Mouse (Mus musculus): ENCODE measurements around the gene Smad3. TPM values are rescaled to one million over a fixed set of nuclear protein-coding genes. Genes with fewer than 3 reads are reported as not detected.

Smad3 gene
- polyA plus RNA-seq, 1 experiment = 6.1 TPM

DNA sequence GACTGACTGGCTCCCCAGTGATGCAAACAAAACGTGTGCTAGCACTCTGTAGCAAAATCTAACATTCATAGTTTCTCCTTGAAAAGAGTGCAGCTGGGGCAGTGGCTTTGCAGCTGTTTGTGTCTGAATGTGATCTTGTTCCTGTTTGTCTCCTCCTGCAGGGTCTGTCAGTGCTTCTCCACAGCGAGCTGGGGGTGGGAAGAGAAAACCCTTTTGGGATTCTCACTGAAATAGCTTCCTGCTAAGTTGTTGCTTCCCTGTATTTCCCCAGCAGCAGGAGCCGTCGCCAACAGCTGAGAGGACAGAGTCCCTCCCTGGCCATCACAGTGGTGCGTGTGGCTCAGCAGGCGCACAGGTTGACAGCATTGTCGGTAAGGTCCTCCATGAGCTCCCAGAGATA, 121.7 kb downstream of the Smad3 start:
- no peaks in the 10 kb centered on the region for H3K27me3 ChIP-seq (ENCODE audit: control insufficient read depth, insufficient read depth, low read length)
- no peak for TF ChIP-seq CTCF (IDR thresholded peaks at IDR 0.05; ENCODE audit: control insufficient read depth, insufficient read depth, insufficient replicate concordance, low read depth, low read length)
- TF ChIP-seq POLR2A (IDR thresholded peaks at IDR 0.05; ENCODE audit: control insufficient read depth, low read depth, low read length) = no peak
- H3K36me3 ChIP-seq (ENCODE audit: control insufficient read depth, insufficient read depth, low read length) = peaks cover 4% of the 10 kb centered on the region
- H3K27ac ChIP-seq (ENCODE audit: control insufficient read depth, insufficient read depth, low read depth, low read length) = no peak overlapping the region
- no peak overlapping the region for H3K4me3 ChIP-seq (ENCODE audit: control insufficient read depth, low read depth, low read length)
- no peaks in the 10 kb centered on the region for H3K4me1 ChIP-seq (ENCODE audit: control insufficient read depth, insufficient read depth, low read length)

DNA sequence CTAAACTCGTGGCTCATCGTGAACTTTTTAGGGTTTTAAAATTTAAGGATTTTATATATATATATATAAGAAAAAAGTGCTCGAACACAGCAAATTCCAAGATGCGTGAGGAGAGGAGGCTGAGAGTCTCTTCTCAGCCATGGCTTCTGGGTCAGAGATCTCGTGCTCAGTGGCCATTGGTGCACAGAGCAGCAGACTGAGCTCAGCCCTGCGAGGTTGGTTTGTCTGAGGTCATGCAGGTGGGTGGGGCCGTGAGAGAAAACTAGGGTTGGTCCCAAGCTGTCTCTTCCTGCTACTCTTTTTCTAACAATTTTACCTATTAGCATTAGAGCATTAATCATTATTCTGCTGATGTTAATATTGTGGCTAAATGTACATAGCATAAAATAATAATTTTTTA, 124.5 kb downstream of the Smad3 start:
- Histone ChIP-seq H3K4me3 (ENCODE audit: control insufficient read depth, low read depth, low read length) (no peak overlapping the region), H3K27ac (ENCODE audit: control insufficient read depth, insufficient read depth, low read depth, low read length) (no peak overlapping the region), H3K36me3 (ENCODE audit: control insufficient read depth, insufficient read depth, low read length) (no peaks in the 10 kb centered on the region; the same call in 1 of the 2 replicates), H3K27me3 (ENCODE audit: control insufficient read depth, insufficient read depth, low read length) (no peaks in the 10 kb centered on the region), H3K4me1 (ENCODE audit: control insufficient read depth, insufficient read depth, low read length) (no peaks in the 10 kb centered on the region)
- no peak for TF ChIP-seq POLR2A (IDR thresholded peaks at IDR 0.05; ENCODE audit: control insufficient read depth, low read depth, low read length)
- no peak for TF ChIP-seq CTCF (IDR thresholded peaks at IDR 0.05; ENCODE audit: control insufficient read depth, insufficient read depth, insufficient replicate concordance, low read depth, low read length)

DNA sequence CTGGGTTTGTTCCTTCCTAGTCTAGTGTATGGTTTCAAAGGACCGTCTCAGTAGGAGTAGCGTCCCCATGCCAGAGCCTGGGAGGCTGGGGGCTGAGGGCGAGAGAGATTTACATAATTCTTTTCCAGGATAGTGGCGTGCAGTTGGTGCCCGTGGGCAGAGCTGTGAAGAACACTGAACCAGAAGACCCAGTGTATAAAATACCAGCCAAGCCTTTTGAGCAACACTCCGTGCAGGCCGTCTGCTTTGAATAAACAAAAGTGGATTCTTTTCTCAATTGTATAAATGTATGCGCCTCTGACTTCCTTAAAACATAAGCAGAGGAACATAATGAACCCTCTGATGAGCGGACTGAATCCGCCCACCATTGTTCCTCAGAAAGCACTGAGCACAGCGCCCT, 124.9 kb downstream of the Smad3 start:
- no peak overlapping the region for H3K27ac ChIP-seq (ENCODE audit: control insufficient read depth, insufficient read depth, low read depth, low read length)
- TF ChIP-seq POLR2A (IDR thresholded peaks at IDR 0.05; ENCODE audit: control insufficient read depth, low read depth, low read length) (no peak), CTCF (IDR thresholded peaks at IDR 0.05; ENCODE audit: control insufficient read depth, insufficient read depth, insufficient replicate concordance, low read depth, low read length) (no peak)
- no peaks in the 10 kb centered on the region for H3K27me3 ChIP-seq (ENCODE audit: control insufficient read depth, insufficient read depth, low read length)
- H3K4me3 ChIP-seq (ENCODE audit: control insufficient read depth, low read depth, low read length) = no peak overlapping the region
- no peaks in the 10 kb centered on the region; the same call in 1 of the 2 replicates for H3K36me3 ChIP-seq (ENCODE audit: control insufficient read depth, insufficient read depth, low read length)
- no peaks in the 10 kb centered on the region for H3K4me1 ChIP-seq (ENCODE audit: control insufficient read depth, insufficient read depth, low read length)

DNA sequence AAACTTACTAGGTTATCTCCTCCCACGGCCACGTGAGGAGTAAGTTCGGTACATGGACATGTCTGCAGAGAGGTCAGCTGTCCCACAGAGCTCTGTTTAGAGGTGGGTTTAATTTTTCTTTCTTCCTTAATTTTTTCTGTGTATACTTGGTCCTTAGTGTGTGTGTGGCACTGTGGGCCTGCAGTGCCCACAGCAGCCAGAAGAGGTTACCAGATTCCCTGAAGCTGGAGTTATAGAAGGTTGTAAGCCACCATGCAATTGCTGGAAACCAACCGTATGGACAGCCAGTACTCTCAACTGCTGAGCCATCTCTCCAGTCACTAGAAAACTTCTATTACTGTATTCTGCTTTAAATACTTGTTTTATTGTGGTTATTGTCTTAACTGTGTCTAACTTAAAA, 125.7 kb downstream of the Smad3 start:
- no peaks in the 10 kb centered on the region; the same call in 1 of the 2 replicates for H3K36me3 ChIP-seq (ENCODE audit: control insufficient read depth, insufficient read depth, low read length)
- TF ChIP-seq POLR2A (IDR thresholded peaks at IDR 0.05; ENCODE audit: control insufficient read depth, low read depth, low read length) = no peak
- TF ChIP-seq CTCF (IDR thresholded peaks at IDR 0.05; ENCODE audit: control insufficient read depth, insufficient read depth, insufficient replicate concordance, low read depth, low read length) = no peak

DNA sequence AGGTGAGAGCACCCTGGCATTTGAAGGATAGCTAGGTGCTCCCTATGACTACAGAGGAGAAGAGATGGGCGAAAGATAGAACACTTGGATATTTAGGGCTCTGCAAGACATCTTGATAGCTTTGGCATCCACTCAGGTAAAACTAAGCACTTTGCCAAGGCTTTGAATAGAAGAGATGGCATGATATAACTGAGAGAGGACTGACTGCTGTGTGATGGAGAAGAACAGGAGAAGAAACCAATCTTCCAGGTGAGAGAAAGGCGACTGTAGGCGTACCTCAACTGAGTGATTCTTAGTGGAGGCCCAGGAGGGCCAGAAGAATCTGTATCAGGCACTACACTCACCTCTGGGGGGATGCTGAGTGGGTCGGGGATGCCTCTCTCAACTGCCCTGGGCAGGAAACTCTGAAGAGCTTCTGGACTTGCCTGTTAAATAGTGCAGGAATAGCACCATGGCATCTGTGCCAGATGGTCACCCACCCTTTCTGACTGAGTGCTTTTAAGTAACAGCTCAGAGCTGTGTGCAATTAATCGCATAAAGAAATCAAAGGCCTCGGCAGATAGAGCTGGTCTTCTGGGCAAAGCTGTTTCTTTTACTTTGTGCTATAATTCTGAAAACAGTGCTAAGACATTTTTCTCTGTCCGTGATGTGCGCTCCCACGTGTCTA, 132.6 kb downstream of the Smad3 start:
- TF ChIP-seq CTCF (IDR thresholded peaks at IDR 0.05; ENCODE audit: control insufficient read depth, insufficient read depth, insufficient replicate concordance, low read depth, low read length) (no peak), POLR2A (IDR thresholded peaks at IDR 0.05; ENCODE audit: control insufficient read depth, low read depth, low read length) (no peak)
- no peak overlapping the region for H3K4me3 ChIP-seq (ENCODE audit: control insufficient read depth, low read depth, low read length)
- no peaks in the 10 kb centered on the region for H3K4me1 ChIP-seq (ENCODE audit: control insufficient read depth, insufficient read depth, low read length)
- H3K36me3 ChIP-seq (ENCODE audit: control insufficient read depth, insufficient read depth, low read length) = peaks cover 2% of the 10 kb centered on the region; the same call in 1 of the 2 replicates
- no peak overlapping the region for H3K27ac ChIP-seq (ENCODE audit: control insufficient read depth, insufficient read depth, low read depth, low read length)
- H3K27me3 ChIP-seq (ENCODE audit: control insufficient read depth, insufficient read depth, low read length) = no peaks in the 10 kb centered on the region

More for the DNA sequence above, 125.7 kb downstream of the Smad3 start:
- Histone ChIP-seq H3K27me3 (ENCODE audit: control insufficient read depth, insufficient read depth, low read length) (no peaks in the 10 kb centered on the region), H3K4me1 (ENCODE audit: control insufficient read depth, insufficient read depth, low read length) (no peaks in the 10 kb centered on the region), H3K4me3 (ENCODE audit: control insufficient read depth, low read depth, low read length) (no peak overlapping the region), H3K27ac (ENCODE audit: control insufficient read depth, insufficient read depth, low read depth, low read length) (no peak overlapping the region)

DNA sequence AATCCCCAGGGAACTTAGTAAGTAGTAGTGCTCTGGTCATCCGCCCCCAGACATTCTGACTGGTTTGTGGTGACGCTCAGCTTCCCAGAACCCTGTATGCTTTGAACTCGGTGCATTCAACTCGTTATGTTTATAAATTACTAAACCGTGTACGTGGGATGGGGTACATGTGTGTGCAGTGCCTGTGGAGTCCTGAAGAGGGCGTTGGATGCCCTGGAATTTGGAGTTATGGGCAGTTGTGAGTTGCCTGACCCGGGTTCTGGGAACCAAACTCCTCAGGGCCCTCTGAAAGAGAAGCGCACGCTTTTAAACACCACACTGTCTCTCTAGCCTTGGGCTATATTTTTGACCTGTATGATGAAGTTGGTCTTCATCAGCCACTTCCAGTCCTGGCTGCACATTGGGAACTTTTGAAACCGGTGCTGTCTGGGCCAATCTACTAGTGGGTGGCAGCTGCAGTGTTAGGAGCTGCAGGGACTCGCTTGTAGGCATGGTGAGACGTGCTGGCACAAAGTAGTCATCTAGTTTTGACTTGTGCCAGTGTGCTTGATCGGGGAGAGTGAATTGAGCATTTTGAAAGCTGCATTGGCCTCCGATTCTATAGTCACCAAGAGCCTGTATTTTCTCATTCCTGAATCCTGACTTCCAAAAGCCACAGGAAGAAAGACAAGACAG, 133.8 kb downstream of the Smad3 start:
- no peak for TF ChIP-seq POLR2A (IDR thresholded peaks at IDR 0.05; ENCODE audit: control insufficient read depth, low read depth, low read length)
- no peak for TF ChIP-seq CTCF (IDR thresholded peaks at IDR 0.05; ENCODE audit: control insufficient read depth, insufficient read depth, insufficient replicate concordance, low read depth, low read length)
- no peaks in the 10 kb centered on the region for H3K4me1 ChIP-seq (ENCODE audit: control insufficient read depth, insufficient read depth, low read length)
- H3K4me3 ChIP-seq (ENCODE audit: control insufficient read depth, low read depth, low read length) = no peak overlapping the region
- H3K36me3 ChIP-seq (ENCODE audit: control insufficient read depth, insufficient read depth, low read length) = peaks cover 2% of the 10 kb centered on the region; the same call in 1 of the 2 replicates
- H3K27me3 ChIP-seq (ENCODE audit: control insufficient read depth, insufficient read depth, low read length) = no peaks in the 10 kb centered on the region
- no peak overlapping the region for H3K27ac ChIP-seq (ENCODE audit: control insufficient read depth, insufficient read depth, low read depth, low read length)

DNA sequence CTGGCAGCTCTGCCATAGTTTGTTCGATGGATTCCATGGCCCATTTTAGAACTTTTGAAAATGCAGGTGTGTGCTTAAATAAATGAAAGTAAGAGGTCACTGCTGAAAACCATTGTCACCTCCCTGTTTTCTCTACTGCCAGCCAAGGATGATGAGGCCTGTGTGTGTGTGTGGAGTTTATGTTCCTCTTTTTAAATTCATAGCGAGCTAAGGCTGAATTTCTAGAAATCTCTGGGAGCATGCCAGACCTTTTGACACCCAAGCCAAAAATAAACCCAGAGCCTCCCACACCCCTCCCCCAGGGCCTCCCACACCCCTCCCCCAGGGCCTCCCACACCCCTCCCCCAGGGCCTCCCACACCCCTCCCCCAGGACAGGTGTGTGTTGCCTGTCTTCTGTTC, 139.8 kb downstream of the Smad3 start:
- no peaks in the 10 kb centered on the region; the same call in 1 of the 2 replicates for H3K4me1 ChIP-seq (ENCODE audit: control insufficient read depth, insufficient read depth, low read length)
- TF ChIP-seq POLR2A (IDR thresholded peaks at IDR 0.05; ENCODE audit: control insufficient read depth, low read depth, low read length) = no peak
- TF ChIP-seq CTCF (IDR thresholded peaks at IDR 0.05; ENCODE audit: control insufficient read depth, insufficient read depth, insufficient replicate concordance, low read depth, low read length) = no peak
- H3K4me3 ChIP-seq (ENCODE audit: control insufficient read depth, low read depth, low read length) = no peak overlapping the region
- H3K27me3 ChIP-seq (ENCODE audit: control insufficient read depth, insufficient read depth, low read length) = no peaks in the 10 kb centered on the region
- no peak overlapping the region for H3K27ac ChIP-seq (ENCODE audit: control insufficient read depth, insufficient read depth, low read depth, low read length)
- peaks cover 2% of the 10 kb centered on the region; the same call in 1 of the 2 replicates for H3K36me3 ChIP-seq (ENCODE audit: control insufficient read depth, insufficient read depth, low read length)
